Mouse (Mus musculus) Patski (cell line): ENCODE data around the gene Dnajb6. TPM values are rescaled to one million over a fixed set of nuclear protein-coding genes. Genes with fewer than 3 reads are reported as not detected.

ENCODE experiments used
- ATAC-seq: fragments of 100-300 bp; one replicate; pipeline ENCODE4 v1.8.0; 2021
- CTCF ChIA-PET: fragments of 350-600 bp; sonication (Branson Sonifier 250); formaldehyde crosslinking; loops from one replicate; lab custom pipeline; 2022; ENCODE audit warnings: inconsistent platforms; lab: Charles Lee
- POLR2A ChIA-PET: fragments of 350-600 bp; sonication (Branson Sonifier 250); formaldehyde crosslinking; loops from one replicate; lab custom pipeline; 2022; ENCODE audit warnings: antibody characterized with exemption, inconsistent platforms; lab: Charles Lee
- DNase-seq: peaks from one replicate; pipeline ENCODE4 v3.0.0-alpha.2; 2011; ENCODE audit warnings: low read depth, low spot score
- H3K27me3 ChIP-seq: fragments of 371-371 bp; one replicate; pipeline ENCODE4 v1.5.1; 2021
- CTCF ChIP-seq: fragments of 100-300 bp; IDR thresholded peaks from one replicate; pipeline ENCODE4 v1.5.1; 2021
- in situ Hi-C: fragments of 300-500 bp; cut with MboI; formaldehyde crosslinking; loops from 3 replicates; pipeline ENCODE4 v1.11.1; 2018; ENCODE audit warnings: low pct_unique_long_range_greater_than_20kb, mixed read lengths
- polyA plus RNA-seq: library from polyadenylated mRNA; unstranded; gene quantifications from one replicate; pipeline ENCODE4 v1.2.3, GENCODE M21; 2021

Dnajb6 gene
- polyA plus RNA-seq, 1 experiment from 2014 or later = 136 TPM

DNA sequence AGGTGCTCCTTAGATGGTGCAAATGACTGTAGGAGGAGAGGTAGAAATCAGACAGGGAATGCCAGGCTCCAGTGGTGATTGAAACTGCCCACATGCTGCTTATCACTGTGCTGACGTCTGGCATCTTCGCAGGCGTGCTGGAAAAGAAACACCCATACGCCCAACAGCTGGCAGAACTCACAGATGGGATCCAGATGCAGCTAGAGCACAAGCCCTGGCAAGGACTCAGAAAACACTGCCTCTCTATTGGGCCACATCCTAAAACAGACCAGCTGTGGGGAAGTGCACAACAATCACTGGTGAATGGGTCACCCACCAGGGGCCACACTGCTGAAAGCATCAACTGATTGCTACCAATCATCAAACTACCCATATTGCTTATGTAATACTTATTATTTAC lies 91.3 kb downstream of the Dnajb6 start:
- ChIA-PET CTCF (interaction anchor here (1.3 to 4.7 kb wide), 4 partner anchors 15 to 287 kb away, joined by 3 to 30 read pairs (median 14); partner anchors contain the start of gene Il6), POLR2A (no interaction called here)
- in situ Hi-C loops = loop anchor here (10.0 kb wide), 1 partner anchor 288 kb away; no protein-coding TSS in a partner anchor
- TF ChIP-seq CTCF = no peak
- DNase-seq = no peak
- no peak for ATAC-seq
- no peaks in the 10 kb centered on the region for H3K27me3 ChIP-seq

DNA sequence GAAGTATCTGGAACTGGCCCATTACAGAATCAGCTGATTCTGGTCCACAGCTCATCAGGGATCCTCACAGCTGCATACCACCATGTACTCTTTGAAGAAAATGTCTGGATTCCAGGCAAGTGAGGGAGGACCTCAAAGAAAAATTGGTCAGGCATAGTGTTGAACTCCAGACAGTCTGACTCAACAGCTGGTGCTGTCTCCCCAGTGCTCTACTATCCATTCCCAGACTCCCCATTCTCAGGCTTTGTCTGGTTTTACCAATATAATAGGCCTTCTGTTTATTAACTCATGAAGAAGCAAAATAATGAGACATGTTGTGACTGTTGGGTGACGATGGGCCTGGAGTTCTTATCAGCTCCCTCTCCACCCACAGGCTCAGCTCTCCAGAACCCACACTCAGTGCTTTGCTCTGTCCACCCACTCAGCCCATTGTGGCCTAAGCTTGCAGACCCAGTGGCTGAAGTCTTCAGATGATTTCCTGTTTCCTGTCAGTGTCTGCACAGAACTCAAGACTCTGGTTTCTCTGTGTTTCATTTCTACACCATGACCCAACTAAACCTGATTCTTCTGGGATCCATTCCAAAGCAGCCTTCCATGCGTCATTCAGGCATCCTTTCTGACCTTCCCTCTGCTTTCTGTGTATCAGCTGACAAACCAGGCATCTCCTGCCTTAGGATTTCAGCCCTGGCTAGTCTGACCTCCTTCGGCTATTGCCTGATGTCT lies 107.1 kb downstream of the Dnajb6 start:
- no peaks in the 10 kb centered on the region for H3K27me3 ChIP-seq
- POLR2A ChIA-PET = no interaction called here
- no peak for ATAC-seq
- peak; percentile 46 for DNase-seq
- CTCF ChIA-PET = interaction anchor here (0.6 to 1.2 kb wide), 2 partner anchors 53 to 270 kb away, joined by 3 read pairs; no protein-coding TSS in a partner anchor
- TF ChIP-seq CTCF = no peak
- in situ Hi-C loops = no loop called here

DNA sequence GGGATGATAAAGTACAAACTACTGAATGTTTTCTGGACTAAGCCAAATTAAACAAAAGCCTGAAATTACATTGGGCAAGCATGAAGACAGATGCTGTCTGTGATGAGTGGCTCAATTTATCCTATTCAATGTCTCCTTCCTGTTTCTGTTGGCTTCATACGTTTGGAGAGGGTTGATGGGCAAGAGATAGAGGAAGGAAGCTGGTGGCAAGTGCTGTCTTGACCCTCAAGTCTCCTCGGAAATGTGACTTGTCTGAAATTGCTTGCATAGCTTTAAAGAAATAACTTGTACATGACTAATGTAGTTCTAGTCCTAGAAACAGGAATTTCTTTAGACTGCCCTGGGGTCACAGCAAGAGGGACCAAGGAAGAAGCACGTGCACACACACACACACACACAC lies 109.5 kb downstream of the Dnajb6 start:
- in situ Hi-C loops = no loop called here
- CTCF ChIA-PET = no interaction called here
- POLR2A ChIA-PET = no interaction called here
- no peaks in the 10 kb centered on the region for H3K27me3 ChIP-seq
- ATAC-seq = no peak
- no peak for TF ChIP-seq CTCF
- no peak for DNase-seq

DNA sequence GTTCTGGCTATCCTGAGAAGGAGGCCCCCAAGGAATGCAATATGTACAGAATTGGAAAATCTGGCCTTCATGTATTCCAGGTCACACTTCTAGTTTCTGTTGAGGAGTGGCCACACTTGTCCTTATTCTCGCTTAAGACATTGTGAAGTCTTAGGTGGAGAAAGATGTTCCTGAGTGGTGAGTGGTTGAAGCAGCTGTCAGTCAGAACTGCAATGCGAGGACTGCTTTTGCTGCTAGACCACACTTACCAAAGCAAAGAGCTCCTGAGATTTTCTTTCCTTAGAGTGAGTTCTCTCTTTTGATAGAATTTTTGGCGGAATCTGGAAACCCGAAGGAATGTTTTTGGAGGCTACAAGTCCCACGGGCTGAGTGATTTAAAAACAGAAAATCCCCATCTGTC lies 112.0 kb downstream of the Dnajb6 start:
- in situ Hi-C loops = no loop called here
- DNase-seq (no peak), ATAC-seq (no peak)
- ChIA-PET CTCF (no interaction called here), POLR2A (no interaction called here)
- no peaks in the 10 kb centered on the region for H3K27me3 ChIP-seq
- no peak for TF ChIP-seq CTCF

DNA sequence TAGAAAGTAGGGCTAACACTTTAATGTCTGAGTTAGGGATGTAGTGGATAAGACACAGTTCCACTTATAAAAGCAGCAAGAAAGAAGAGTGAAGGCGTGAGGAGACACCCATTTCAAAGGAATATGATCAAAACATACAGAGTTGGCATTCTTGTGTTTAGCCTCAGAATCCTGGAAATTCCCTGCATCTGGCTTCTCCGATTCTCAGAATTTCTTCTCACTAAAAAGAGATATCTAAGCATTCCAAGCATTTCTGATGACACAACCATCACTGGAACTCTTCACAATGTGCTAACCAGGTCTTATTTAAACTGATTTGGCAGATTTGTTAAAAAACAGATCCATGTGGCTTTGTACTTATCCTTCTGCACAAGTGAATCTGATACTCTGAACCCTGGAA lies 112.6 kb downstream of the Dnajb6 start:
- DNase-seq (no peak), ATAC-seq (no peak)
- H3K27me3 ChIP-seq = no peaks in the 10 kb centered on the region
- CTCF ChIA-PET = interaction anchor here (1.2 kb wide), 1 partner anchor 17 kb away, joined by 3 read pairs; no protein-coding TSS in a partner anchor
- in situ Hi-C loops = no loop called here
- no peak for TF ChIP-seq CTCF
- POLR2A ChIA-PET = no interaction called here

DNA sequence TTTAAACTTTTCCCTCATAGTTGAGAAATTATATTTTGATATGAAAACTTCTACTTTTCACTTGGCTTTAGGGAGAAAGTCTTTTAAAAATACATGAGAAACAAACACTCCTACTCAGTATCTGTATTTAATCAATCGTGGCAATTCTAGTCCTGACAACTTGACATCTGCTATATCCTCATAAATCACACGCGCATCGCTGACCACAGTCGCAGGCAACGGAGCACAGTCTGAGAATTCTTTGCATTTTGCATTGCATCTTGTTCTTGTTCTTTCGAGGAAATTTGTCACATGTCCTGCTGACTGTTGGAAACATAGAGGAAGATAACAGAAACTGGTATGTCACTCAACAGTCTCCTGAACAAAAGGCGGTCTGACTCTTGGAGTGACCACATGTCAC lies 116.9 kb downstream of the Dnajb6 start:
- no peak for ATAC-seq
- CTCF ChIA-PET = no interaction called here
- POLR2A ChIA-PET = no interaction called here
- no peak for TF ChIP-seq CTCF
- no peak for DNase-seq
- in situ Hi-C loops = no loop called here
- no peaks in the 10 kb centered on the region for H3K27me3 ChIP-seq

DNA sequence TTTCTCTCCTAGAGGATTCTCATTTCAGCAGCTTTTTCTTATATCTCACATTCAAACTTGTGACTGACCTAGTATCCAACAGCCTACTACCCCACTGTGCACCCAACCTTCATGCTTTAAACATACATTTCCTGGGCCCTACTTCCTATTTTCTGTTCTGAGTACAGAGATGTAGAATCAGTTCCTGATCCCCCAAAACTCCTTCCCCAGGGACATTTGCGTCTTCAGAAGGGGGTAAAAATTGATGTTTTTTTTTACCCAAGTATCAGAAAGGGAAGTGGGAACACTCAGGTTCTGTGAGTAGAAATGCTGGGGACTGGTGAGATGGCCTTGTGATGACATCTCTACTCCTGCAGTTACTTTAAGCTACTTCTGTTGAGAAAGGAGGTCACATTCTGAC lies 117.5 kb downstream of the Dnajb6 start:
- in situ Hi-C loops = no loop called here
- no peak for ATAC-seq
- no peak for DNase-seq
- ChIA-PET POLR2A (no interaction called here), CTCF (no interaction called here)
- TF ChIP-seq CTCF = no peak
- H3K27me3 ChIP-seq = no peaks in the 10 kb centered on the region

DNA sequence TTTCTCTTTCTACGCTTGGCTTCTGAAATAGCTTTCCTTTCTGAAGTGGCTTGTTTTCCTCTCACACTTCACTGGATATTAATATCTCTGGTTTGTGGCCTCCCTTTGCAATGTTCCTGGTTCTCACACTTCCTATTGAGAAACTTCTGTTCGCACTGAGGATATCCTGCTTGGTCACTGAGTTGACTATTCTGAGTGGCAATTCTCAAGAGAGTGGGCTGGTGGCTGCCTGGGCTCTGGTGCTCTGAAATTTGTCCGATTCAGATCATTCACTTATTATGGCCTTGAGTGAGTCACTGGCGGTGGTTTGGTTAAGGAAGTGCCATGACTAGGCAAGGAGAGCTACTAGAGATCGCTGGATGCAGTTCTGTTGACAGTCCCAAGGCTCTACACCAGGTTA lies 118.9 kb downstream of the Dnajb6 start:
- ATAC-seq = no peak
- in situ Hi-C loops = no loop called here
- POLR2A ChIA-PET = no interaction called here

DNA sequence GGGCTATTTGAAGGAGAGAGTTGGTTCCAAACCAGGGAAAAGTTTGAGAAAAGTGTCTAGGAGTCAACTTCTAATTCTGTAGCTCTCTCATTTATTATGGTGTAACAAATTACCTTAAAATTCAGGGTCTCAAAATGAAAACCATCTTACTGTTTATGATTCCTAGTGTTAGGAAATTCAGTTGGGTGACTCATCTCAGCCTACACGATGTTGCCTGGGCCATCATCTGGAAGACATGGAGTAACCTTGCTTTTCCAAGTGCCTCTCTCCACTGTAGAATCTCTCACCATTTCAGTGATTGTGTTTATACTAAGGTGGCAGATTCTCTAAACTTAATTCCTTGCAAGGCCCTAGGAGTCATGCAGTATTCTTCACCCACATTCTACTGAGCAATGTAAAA lies 119.5 kb downstream of the Dnajb6 start:
- POLR2A ChIA-PET = no interaction called here
- TF ChIP-seq CTCF = no peak
- no peak for ATAC-seq
- DNase-seq = no peak
- in situ Hi-C loops = no loop called here
- no peaks in the 10 kb centered on the region for H3K27me3 ChIP-seq
- CTCF ChIA-PET = no interaction called here

More for the DNA sequence above, 118.9 kb downstream of the Dnajb6 start:
- no peaks in the 10 kb centered on the region for H3K27me3 ChIP-seq
- no peak for TF ChIP-seq CTCF
- CTCF ChIA-PET = no interaction called here
- DNase-seq = no peak

DNA sequence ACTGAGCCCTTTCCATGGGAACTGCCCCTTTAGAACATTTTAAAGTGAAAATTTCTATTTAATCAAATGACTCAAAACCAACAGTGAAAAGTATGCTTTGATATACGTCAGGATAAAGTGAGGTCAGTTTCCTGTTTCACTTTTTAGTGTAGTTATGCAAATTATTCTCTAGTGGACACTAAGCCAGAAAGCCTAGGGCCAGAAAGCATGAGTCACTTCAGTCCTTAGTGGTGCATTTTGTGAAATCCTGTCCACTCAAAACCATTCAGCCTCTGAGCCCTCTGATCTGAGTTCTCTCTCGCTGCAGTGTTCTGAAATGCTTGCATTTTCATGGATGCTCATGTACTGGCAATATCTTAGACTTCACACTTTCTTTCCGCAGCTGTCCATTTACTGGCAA lies 126.0 kb downstream of the Dnajb6 start:
- CTCF ChIA-PET = interaction anchor here (1.6 kb wide), 1 partner anchor 37 kb away, joined by 4 read pairs; no protein-coding TSS in a partner anchor
- DNase-seq (peak; percentile 56), ATAC-seq (peak; percentile 95)
- POLR2A ChIA-PET = no interaction called here
- TF ChIP-seq CTCF = no peak
- in situ Hi-C loops = no loop called here
- H3K27me3 ChIP-seq = no peaks in the 10 kb centered on the region

DNA sequence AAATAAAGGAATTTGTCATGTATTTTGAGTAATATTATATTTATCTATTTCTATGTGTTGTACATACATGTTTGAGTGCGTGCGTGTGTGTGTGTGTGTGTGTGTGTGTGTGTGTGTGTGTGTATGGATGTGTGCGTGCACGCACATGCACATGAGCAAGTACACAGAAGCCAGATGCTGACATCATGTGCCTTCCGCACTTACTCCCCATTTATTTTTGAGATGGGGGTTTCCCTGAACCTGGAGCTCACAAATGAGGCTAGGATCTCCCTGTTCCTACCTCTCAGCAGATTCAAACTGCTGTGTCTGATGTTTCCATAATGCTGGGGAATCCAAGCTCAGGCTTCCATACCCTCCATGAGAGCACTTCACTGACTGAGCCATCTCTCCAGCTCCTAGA lies 126.9 kb downstream of the Dnajb6 start:
- ChIA-PET POLR2A (no interaction called here), CTCF (interaction anchor here (0.7 to 1.6 kb wide), 4 partner anchors 10 to 150 kb away, joined by 3 to 4 read pairs (median 3); partner anchors contain the start of gene Il6)
- no peak for TF ChIP-seq CTCF
- H3K27me3 ChIP-seq = no peaks in the 10 kb centered on the region
- ATAC-seq (no peak), DNase-seq (no peak)
- in situ Hi-C loops = no loop called here
